Mouse (Mus musculus): ENCODE data around the gene Chst11. TPM values are rescaled to one million over a fixed set of nuclear protein-coding genes. Genes with fewer than 3 reads are reported as not detected.

The Chst11 gene
- total RNA-seq, 2 experiments from 2014 or later, result 15.2 to 24.1 TPM

DNA sequence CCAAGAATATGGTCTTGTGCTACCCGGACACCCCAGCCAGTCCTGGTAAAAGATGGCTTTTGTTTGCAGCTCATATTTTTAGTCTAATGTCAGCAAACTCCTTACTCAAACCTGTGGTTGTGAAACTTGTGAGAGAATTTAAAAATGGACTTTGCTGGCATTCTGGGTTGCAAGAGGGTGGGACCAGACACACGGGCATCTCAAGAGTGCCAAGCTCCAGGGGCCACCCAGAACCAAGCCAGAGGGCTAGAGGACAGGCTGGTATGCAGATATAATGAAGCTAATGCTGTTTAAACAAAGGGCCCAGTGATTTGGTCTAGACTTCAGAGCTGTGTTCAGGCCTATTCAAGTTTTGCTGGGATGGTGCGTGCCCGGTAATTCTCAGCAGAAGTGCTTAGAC lies 2.1 kb downstream of the Chst11 start:
- ATAC-seq (replicated peaks; ENCODE audit: low FRiP score, low TSS enrichment, poor library complexity, severe bottlenecking), result no peak

GRCm38 (mm10) chr10:82989418-82990025 lies 4.2 kb downstream of the Chst11 start:
- ATAC-seq (replicated peaks; ENCODE audit: low FRiP score, low TSS enrichment, poor library complexity, severe bottlenecking), result no peak

- ATAC-seq (replicated peaks; ENCODE audit: low FRiP score, low TSS enrichment, poor library complexity, severe bottlenecking), result 0 out of 2 replicates have a peak, but pooled peaks have one; percentile 2
These were observed 5.6 kb downstream of the Chst11 start for GRCm38 (mm10) chr10:82990918-82991317.

DNA sequence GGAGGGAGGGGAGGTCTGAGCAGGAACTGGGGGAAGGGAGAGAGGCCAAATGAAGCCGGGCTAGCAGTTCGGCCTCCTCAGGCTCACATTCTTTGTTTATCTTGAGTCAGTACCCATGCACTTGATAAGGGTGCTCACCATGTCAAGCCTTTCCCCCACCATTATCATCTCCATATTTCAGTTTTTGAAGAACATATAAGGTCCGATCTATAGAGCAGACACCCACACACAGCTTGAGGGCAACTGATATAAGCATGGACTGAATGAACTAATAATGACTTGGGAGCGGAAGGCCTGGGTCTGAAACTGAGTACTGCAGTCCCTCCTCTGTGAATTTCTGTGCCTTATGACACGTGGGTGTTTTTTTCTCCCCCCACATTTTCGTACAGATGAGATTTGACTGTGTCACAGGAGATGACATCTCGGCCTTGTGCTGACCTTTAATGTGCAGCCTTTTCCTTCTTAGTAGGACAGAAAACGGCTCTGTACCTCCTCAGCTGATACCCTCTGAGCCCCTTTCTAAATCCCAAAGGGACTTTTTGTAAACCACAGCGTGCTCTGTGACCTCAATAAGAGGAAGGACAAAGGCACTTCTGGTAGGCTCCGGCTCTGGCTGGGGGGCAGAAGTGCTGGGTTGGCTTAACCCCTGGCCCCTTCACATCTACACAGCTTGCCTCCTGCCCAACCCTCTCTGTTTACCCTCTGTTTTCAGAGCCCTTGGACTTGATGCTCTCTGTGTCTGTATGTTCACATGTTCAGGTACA lies 6.6 kb downstream of the Chst11 start:
- peak; percentile 78 for ATAC-seq (replicated peaks; ENCODE audit: low FRiP score, low TSS enrichment, poor library complexity, severe bottlenecking)

- ATAC-seq (replicated peaks; ENCODE audit: low FRiP score, low TSS enrichment, poor library complexity, severe bottlenecking), result peak; percentile 66
These were observed 9.0 kb downstream of the Chst11 start for GRCm38 (mm10) chr10:82994284-82994683.

GRCm38 (mm10) chr10:82997460-82997859 lies 12.2 kb downstream of the Chst11 start:
- ATAC-seq (replicated peaks; ENCODE audit: low FRiP score, low TSS enrichment, poor library complexity, severe bottlenecking), result no peak

GRCm38 (mm10) chr10:83000169-83000568 lies 14.9 kb downstream of the Chst11 start:
- no peak for ATAC-seq (replicated peaks; ENCODE audit: low FRiP score, low TSS enrichment, poor library complexity, severe bottlenecking)

DNA sequence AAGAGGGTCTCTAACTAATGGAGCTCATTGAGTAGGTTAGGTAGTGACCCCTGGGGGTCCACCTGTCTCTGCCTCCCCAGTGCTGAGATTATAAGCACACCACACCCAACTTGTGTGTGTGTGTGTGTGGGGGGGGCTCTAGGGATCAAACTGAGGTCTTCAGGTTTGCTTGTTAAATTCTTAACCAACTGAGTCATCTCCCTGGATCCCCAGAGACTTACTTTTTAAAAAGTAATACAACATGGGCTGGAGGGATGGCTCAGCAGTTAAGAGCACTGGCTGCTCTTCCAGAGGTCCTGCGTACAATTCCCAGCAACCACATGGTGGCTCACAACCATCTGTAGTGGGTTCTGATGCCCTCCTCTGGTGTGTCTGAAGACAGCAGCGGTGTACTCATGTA lies 15.4 kb downstream of the Chst11 start:
- no peak for ATAC-seq (replicated peaks; ENCODE audit: low FRiP score, low TSS enrichment, poor library complexity, severe bottlenecking)

GRCm38 (mm10) chr10:83003899-83004298 lies 18.6 kb downstream of the Chst11 start:
- ATAC-seq (replicated peaks; ENCODE audit: low FRiP score, low TSS enrichment, poor library complexity, severe bottlenecking), result peak; percentile 0; the same call in 1 of the 2 replicates

GRCm38 (mm10) chr10:83004389-83004788 lies 19.1 kb downstream of the Chst11 start:
- ATAC-seq (replicated peaks; ENCODE audit: low FRiP score, low TSS enrichment, poor library complexity, severe bottlenecking), result peak; percentile 58

DNA sequence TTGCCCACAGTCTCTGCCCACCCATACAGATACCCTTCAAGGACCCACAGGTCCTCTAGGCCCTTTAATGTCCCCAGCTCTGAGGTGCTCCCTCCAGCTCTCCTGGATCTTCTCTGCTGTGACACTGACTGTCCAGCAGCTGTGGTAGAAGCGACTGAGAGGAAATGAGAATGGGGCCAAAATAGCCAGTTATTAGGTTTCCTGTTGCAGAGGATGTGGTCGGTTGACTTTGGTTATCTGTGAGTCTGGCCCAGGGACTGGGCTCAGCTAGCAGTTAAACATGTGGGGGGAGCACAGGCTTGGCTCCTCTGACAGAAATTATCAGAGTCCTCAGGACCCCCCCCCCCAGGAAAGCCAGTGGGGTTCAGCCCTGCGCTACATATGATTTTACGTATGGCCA lies 19.7 kb downstream of the Chst11 start:
- ATAC-seq (replicated peaks; ENCODE audit: low FRiP score, low TSS enrichment, poor library complexity, severe bottlenecking), result peak; percentile 38

- ATAC-seq (replicated peaks; ENCODE audit: low FRiP score, low TSS enrichment, poor library complexity, severe bottlenecking), result no peak
These were observed 21.0 kb downstream of the Chst11 start for GRCm38 (mm10) chr10:83006258-83006657.

DNA sequence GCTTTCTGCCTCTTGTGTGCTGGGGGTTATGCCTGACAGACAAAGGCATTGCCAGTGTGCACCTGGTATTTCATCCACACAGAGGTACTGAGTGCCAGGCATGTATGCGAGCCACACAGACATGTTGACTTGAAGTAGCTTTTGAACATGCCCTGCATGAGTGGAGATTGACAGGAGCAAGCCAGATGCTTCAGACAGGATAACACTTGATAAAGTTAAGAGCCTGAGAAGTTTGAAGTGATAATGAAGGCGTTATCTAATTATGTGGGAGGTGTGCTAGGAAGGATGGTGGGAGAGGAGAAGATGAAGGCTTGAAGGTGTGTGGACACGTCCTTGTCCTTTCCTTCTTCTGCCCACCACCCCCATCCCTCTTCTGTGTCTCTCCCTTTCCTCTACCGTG lies 28.7 kb downstream of the Chst11 start:
- peak; percentile 56 for ATAC-seq (replicated peaks; ENCODE audit: low FRiP score, low TSS enrichment, poor library complexity, severe bottlenecking)

DNA sequence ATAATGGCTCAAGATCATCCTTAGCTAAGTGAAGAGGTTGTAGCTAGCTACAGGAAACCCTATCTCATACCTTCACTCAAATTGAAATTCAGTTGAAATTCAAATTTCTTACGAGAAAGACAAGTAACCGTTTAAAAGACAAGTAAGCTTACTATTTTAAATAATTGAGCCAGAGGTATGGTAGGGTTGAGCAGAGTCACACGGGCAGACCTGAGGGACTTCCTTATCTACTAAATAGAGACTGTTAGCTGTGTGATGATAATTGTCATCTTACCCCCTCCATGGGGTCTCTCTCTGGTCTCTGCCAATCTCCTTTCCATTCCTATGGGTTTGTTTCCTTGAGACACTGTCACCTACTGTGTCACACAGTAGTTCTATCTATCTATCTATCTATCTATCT lies 30.6 kb downstream of the Chst11 start:
- no peak for ATAC-seq (replicated peaks; ENCODE audit: low FRiP score, low TSS enrichment, poor library complexity, severe bottlenecking)

DNA sequence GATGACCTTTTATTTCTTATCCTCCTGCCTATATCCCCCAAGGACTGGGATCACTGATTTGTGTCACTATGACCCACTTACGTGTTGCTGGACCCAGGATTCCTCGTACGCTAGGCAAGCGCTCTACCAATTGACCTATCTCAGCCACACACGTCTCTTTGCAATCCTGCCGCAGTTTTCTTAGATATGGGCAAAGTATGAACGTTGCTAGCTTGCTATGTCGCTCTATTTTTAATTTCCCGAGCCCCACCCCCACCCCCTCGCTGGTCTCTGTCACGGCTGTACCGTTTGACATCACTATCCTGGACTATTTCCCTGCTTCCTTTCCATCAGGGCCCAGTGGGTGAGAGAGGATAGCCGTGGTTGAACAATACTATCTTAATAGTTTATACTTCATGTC lies 31.5 kb downstream of the Chst11 start:
- ATAC-seq (replicated peaks; ENCODE audit: low FRiP score, low TSS enrichment, poor library complexity, severe bottlenecking), result peak; percentile 21; the same call in 1 of the 2 replicates

DNA sequence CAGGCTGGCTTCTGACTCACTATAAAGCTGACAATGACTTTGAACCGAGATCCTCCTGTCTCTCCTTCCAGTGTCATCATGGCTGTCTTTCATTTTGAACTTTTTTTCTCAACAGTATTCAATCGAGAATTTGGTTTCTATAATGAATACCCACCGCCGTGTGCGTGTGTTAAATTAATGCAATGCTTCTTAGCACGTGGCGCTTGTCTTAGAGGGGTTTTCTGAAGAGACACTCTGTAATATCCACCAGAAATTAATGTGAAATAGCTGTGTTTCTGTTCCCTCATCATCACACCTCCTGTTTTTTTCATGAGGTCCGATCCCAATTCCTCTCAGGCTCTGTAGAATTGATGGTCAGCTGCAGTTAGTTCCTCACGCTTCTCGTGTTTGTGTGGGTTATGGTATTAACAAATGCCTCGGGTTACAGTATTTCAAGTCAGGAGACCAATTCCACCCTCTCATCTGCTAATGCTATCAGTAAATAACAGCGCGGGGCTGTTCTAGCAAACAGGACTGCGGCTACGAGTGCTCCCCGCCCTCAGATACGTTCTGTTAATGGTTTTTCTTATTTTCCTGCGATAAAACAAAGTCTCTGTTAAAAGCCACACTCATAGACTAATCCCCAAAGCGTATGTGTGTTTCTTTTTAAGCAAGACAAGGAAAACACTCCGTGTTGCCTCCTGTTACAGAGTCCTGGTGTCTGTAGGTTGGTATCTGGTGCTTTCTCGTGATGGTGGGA lies 32.6 kb downstream of the Chst11 start:
- peak; percentile 56 for ATAC-seq (replicated peaks; ENCODE audit: low FRiP score, low TSS enrichment, poor library complexity, severe bottlenecking)

- 0 out of 2 replicates have a peak, but pooled peaks have one; percentile 29 for ATAC-seq (replicated peaks; ENCODE audit: low FRiP score, low TSS enrichment, poor library complexity, severe bottlenecking)
These were observed 33.2 kb downstream of the Chst11 start for GRCm38 (mm10) chr10:83018521-83018920.

GRCm38 (mm10) chr10:83019497-83020270 lies 34.4 kb downstream of the Chst11 start:
- ATAC-seq (replicated peaks; ENCODE audit: low FRiP score, low TSS enrichment, poor library complexity, severe bottlenecking), result peak; percentile 85

- ATAC-seq (replicated peaks; ENCODE audit: low FRiP score, low TSS enrichment, poor library complexity, severe bottlenecking), result no peak
These were observed 37.3 kb downstream of the Chst11 start for GRCm38 (mm10) chr10:83022616-83023015.

GRCm38 (mm10) chr10:83026174-83026573 lies 40.9 kb downstream of the Chst11 start:
- ATAC-seq (replicated peaks; ENCODE audit: low FRiP score, low TSS enrichment, poor library complexity, severe bottlenecking), result no peak
